Mouse (Mus musculus) left cerebral cortex, adult 11 months (tissue): ENCODE data around the gene Emcn.

Experiments used
- DNase-seq: peaks from one replicate; pipeline ENCODE4 v3.0.0; 2022; ENCODE audit warnings: low spot score

Gene Emcn

DNA sequence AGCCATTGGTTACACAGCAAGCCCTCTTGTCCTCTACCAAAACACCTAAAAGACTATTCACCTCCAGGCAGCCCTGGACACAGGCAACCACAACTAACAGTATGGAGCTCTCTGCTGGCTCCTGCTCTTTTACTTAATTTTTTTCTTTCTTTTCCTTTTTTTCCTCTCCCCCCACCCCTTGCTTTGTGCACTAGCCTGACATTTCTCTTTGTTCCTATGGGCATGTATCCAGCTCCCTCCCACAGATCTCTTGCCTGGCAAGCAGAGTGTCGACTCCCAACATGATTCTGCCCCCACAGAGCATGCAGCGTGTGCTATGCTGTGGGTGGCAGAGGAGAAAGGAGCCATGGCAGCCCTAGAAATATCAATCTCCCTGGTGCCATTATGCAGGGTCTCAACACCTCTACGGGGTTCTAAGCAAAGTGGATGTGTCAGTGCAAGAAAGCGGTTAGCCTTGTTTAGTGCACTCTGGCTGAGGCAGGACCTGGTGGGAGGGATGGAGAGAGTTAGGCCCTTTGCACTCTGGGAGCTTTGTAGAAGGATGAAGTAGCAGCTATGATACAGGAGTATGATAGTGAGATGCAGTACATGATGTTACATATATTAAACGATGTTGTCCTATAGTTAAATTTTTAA, 74.7 kb downstream of the Emcn start:
- peak; percentile 76 for DNase-seq

DNA sequence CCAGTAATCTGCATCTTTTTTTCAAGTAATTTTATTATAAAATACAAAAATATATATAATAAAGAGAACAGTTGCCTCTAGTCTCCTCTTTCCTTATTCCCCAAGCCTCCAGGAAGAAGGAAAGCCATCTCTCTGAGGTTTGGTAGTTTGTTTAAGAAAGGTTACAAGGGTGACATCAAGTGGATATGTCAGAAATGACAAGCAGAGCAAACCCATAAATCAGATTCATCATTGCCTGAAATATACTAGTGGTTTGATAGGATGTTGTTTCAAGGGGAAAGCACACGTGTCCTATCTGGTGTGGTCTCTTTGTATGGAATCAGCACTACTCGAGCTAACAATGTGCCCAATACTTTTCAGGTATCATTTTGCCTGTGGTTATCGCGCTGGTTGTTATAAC, 77.8 kb downstream of the Emcn start:
- no peak for DNase-seq

DNA sequence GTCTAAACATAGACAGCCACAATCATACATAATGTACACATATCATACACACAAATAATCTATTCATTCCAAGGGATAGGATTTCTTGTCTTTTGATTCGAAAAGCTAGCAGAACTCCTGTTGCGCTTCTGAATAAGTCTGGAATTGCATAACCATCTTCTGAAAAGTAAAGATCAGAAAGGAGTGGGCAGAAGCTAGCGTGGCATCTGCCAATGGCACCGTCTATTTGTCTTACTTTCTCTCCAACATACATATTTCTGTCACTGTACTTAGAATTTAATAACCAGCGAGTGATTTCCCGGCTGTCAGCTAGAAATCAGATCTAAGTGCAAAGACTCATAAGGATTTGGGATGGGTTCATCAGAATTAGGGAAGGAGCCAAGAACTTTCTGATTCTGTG, 88.6 kb downstream of the Emcn start:
- DNase-seq, result no peak

DNA sequence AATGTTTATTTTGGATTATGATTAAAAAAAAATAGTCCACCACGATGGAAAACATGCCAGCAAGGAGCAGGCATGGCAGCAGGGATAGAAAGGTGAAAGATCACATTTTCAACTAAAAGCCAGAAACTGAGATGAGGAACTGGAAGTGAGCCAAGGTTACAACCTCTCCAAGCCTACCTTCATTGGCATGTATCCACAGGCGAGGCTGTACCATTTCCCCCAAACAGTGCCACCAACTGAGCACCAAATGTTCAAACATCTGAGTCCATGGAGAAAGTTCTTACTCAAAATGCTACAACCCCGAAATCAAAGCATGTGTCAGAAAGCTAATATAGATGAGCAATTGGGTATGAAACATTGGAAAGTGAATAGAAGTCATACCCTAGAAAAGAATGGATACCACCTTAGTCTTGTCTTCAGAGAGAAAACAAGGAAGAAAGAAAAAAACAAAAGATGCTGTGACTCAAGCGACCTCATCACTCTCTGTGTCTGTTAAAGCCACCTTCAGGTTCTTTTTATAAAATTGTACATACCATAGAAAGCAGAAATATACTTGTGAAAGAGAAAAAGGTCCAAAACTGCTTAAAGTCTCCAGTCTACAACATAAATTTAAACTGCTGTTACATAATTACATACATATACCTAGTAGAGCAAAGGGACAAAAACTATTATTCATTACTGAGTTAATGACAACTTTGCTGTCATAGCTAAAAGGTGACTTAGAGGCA, 124.2 kb downstream of the Emcn start:
- no peak for DNase-seq

DNA sequence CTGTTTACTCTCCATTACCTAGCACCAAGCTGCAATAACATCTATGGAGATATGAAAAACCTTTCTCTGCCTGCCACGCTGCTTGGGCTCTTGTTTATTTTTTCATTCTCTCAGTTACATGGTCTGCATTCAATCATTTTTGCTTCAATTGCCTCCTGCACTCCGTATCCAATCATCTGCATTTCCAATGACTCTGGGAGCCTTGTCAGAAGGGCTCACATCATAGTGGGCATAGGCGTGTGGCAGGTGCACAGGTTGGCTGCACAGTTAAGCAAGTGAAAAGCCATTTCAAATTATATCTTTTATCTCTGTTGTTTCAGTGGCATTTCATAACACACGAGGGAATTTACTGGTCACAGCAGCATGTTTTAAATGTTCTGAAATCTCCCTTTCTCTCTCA, 125.1 kb downstream of the Emcn start:
- no peak for DNase-seq

DNA sequence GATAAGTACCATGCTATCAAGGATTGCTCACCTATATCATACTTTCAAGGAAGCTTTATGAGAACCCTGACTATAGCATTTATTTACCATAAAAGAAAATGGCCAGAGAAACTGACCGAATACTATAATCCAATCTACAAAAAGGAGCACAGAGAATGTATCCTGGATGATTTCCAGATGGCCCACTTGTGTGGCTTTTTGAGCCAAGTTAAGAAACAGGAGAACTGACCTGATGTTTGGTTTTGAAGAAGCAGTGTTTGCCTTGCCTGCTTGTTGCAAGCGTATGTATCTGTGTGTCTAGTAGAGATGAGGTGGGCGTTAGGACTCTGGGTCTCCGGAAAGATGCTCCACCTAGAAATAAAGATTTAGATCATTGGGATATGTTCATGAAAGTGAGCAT, 125.9 kb downstream of the Emcn start:
- DNase-seq, result no peak

DNA sequence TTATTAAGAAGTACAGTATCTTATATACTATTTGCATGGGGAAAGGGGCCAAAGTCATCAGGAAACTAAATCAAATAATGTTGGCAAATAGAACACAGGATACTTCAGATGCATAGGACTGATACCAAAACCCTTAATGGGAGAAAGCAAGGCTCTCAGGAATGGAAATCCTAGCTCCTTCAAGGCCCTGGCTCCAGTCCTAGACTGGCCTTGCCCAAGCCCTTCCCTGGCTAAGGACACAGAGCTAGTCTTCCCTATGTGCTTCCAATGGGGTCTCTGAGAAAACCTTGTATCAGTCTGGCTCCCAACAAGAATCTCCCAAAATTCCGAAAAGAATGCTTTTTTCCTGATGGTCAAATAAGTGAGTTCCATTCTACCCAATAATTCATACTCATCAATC, 126.5 kb downstream of the Emcn start:
- DNase-seq, result no peak

DNA sequence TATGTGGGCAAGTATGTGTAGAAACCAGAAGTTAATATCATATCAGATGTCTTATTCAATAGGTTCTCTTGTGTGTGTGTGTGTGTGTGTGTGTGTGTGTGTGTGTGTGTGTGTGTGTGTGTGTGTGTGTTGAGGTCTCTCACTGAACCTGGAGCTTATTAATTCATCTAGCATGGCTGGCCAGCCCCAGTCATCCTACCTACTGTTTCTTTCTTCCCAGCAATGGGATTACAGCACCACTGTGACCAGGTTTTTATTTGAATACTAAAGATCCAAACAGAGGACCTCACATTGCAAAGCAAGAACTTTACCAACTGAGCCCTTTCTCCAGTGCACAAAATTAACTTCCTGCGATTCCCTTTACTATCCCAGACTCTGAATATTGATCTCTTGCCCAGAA, 131.3 kb downstream of the Emcn start:
- DNase-seq, result no peak

DNA sequence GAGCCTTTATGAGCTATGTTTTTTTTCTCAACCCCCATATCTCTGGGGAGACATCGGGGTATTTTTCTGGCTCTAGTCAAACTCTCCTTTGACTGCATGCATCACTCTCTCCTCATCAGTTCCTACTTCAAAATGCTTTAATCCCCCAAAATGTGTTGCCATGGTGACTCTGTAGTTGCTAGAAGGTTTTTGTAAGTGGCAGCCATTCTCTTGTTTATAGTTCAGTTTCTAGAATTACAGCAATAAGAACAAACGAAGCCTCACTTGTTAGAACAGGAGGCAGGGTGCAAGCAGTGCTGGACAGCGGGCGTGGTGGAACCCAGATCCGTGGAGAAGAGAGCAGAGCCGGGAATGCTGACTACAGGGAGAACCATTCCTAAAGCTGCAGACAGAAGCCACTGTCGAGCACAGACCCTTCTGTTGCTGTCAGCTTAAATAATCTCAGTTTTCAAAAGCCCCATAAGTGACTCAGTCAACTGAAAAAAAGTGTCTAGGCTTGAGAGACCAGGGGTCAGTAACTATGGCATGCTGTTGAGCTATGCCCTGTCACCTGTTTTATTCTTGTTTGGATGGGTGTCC, 139.0 kb downstream of the Emcn start:
- DNase-seq, result no peak

DNA sequence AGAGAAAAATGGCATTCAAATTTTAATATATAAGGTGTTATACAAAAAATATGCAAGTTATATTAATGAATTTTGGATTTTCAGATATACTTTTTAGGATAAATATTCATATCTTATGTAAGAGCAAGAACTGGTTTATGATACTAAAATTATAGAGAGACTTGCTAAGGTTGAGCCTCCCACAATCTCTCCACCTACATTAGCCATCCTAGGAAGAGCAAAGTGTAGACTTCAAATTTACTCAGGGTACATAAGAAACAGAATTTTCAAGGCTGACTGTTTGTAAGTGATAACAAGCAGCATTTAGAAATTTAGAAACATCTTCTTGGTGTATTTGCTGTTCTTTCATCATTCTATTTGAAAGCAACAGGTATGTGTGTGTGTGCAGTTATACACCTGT, 140.3 kb downstream of the Emcn start:
- DNase-seq, result no peak
